Mouse (Mus musculus): ENCODE results near the gene Hoxa2.

DNA sequence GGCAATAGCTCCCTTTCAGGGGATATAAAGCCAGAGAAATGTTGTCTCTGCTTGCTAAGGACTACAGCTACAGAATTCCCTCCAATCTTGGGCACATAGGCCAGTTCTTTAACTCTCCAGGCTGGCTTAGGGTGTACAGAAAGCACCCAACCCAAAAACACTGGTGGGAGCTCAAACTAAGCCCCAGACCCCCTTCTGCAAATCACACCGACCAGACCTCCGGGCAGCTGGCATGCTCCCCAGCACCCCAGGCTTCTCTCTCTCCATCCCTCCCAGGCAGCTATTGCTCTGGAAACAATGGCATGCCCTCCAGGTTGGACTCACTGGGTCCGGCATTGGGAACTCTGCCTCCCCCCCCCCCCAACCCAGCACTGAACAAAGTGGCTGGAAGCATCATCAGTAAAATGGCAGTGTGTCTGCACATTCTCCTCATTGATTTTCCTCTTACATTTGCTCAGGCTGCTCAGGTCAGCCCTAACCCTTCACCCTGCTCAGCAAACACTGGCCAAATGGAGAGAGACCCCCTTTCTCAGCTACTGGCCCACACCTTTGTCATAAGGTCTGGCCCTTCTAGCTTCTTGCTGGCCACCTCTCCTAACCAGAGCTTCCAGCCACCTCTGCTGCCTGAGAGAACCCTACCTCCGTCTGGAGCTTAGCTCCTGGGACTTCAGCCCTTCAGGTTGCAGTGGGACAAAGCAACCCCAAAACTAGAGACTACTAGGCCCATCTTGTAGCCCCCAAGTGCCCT, 14.5 kb upstream of the Hoxa2 start:
- TF ChIP-seq CTCF (IDR thresholded peaks at IDR 0.05; ENCODE audit: borderline replicate concordance, control insufficient read depth, extremely low read depth, insufficient read depth, low read length, poor library complexity), result no peak
- no peak for TF ChIP-seq POLR2A (IDR thresholded peaks at IDR 0.05; ENCODE audit: control insufficient read depth, extremely low read depth, insufficient read depth, low read length, poor library complexity)
